Mouse (Mus musculus) spleen, postnatal 10 days (tissue): Measurements from ENCODE around the gene Fto.

ENCODE experiments used
- DNase-seq, 2 experiments: peaks; one replicate each; pipeline ENCODE4 v3.0.0; 2021 to 2022; ENCODE audit warnings: low spot score in 2 of 2

The Fto gene

DNA sequence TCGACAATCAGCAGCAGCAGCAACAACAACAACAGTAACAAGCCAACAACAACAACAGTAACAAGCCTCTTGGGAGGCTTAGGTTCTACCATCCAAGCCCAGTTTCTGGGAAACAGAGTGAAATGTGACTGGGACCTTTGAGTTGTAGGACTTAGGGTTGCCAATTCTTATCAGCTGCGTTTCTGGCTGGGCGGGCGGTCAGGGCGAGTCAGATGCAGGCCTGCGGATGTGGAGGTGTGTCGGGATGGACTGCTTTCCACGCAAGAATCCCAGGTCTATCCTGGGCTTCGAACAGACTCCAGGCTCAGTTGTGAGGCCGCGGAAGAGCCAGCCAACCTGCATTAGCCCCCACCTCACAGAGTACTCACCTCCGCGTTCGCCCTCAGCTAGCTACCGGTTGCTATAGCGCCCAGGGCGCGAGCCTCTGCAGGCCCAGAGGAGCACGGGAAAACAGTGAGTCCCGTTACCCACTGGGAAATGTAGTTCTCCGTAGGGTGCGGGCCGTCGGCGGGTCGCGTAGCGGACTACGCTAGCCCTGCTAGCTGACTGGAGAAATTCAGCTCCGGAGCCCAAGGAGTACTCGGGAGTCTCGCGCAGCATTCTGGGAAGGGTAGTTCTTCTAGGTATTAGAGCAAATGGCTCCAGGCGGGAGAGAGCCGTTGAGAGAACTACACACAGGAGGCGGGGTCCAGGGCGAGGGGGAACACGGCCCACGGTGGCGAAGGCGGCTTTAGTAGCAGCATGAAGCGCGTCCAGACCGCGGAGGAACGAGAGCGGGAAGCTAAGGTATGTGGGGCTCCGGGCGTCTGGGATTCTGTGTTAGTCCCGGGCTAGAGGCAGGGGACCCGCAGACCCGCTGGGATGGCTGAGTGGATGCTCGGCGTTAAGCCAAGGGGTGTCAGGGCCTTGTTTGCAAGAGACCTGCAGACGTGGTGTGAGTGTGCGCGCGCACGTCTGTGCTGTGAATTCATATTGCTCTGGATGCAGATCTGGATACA lies at the start of gene Fto, which contains the start of gene Rpgrip1l:
Gene Fto, plus strand, starts transcription at position 691 of the 998 bp plus-strand sequence.
Gene Rpgrip1l, minus strand, starts transcription at position 428 of the 998 bp plus-strand sequence.
- DNase-seq: peak; percentile 84 to 97

DNA sequence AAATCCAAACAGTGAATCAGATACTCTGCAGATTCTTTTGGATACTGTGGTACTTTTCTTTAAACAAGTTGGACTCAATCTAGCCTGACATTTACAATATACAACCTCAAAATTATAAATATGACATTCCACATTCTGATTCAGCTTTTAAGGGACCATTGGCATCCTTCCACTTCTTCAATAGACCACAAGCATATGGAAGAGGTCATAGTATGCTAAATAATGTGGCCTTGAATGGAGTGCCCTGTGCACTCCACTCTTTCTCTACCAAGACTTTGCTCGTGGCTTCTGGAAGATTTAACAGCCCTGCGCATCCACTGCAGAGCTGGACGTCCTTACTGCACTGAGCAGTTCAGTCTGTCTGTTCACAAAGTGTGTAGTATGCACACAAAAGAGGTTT lies 49.4 kb upstream of the Fto start:
- no peak for DNase-seq

DNA sequence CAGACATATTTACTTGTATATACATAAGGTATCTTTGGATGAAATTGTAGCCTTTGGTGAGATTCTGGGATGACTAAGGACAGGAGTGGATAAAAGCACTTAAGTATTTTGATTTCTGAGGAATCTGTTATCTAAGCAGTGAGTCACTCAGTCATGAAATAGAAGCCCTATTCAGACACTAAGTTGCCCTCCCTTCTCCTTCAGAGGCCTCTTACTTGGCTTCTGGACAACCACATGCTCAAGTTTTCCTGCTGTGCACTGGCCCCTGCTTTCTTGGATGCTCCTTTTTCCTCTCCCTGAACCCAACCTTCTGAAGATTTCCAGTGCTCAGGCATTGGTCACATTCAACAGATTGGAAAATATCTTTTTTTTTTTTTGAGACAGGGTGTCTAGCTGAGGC lies 48.8 kb upstream of the Fto start:
- DNase-seq: no peak

DNA sequence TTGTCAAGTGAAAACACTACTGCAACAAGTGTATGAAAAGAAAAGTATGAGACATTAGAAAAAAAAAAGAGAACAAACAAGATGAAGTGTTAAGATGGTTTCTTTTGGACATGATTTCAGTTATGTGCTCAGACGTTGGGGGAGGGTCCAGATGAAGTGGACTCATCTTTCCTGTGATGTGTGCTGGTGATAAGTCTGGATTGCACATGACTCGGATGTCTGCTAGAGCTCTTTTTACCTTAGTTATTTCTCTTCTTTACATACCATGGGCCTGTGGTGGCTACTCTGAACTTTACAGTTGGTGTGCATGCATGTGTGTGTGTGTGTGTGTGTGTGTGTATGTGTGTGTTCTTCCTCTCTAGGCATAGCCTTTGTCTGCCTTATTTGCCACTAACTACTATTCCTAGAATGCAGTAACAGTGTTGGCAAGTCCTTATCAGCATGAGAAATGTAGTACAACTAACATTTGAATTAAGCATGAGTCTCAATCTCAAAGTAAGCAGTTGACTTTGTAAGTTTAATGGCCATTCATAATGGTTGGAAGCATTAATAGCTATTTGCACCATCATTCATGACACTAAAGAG lies 43.9 kb upstream of the Fto start:
- DNase-seq: no peak

DNA sequence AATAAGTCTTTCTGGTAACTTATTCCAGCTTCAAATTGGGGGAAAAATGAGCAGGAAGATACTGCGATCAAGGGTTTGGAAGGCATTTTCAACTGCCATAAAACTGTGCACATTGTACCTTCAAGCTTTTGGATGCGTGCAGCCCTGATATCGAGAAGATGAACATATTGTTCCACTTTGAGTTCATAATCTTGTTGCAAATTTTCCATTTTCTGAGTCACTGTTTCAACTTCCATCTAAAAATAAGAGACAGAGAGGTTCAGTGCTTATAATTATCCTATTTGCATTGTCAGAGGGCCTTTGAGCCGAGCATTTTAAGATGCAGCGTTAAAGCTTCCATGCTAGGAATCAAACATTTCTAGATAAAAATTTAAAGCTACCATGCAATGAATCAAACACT lies 39.8 kb upstream of the Fto start:
- no peak for DNase-seq

DNA sequence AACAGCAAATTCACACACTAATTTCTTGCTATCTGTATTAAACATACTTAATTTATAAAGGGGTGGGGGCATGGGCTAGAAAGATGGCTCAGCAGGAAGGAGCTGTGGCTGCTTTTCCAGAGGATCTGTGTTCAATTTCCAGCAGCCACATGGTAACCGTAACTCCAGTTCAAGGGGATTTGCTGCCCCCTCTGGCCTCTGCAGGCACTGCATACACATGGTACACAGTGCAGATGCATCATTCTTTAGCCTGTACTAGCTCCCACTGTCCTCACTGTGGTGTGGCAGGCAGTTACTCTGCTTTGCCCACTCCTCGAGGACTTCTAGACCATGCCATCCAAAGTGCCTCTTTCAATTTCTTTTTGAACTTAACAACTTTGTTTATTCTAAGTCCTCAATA lies 37.0 kb upstream of the Fto start:
- peak in 1 of 2 experiments; percentile 35 for DNase-seq

DNA sequence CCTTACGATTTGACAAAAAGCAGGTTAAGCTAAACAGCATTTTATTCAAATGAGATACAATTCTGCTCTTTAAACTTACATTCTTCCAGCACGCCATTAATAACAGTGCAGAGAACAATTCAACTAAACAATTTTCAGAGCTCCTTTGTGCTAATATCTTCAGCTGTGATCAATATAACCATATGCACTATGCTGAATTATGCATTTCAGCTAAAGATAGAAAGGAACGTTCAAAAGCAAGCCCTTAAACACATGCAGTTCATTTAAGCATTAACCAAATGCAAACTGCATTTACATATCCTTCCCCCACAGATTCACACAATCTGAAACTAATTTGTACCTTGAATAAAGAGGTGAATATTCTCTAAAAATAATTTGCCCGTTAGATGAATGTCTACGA lies 35.3 kb upstream of the Fto start:
- no peak for DNase-seq

DNA sequence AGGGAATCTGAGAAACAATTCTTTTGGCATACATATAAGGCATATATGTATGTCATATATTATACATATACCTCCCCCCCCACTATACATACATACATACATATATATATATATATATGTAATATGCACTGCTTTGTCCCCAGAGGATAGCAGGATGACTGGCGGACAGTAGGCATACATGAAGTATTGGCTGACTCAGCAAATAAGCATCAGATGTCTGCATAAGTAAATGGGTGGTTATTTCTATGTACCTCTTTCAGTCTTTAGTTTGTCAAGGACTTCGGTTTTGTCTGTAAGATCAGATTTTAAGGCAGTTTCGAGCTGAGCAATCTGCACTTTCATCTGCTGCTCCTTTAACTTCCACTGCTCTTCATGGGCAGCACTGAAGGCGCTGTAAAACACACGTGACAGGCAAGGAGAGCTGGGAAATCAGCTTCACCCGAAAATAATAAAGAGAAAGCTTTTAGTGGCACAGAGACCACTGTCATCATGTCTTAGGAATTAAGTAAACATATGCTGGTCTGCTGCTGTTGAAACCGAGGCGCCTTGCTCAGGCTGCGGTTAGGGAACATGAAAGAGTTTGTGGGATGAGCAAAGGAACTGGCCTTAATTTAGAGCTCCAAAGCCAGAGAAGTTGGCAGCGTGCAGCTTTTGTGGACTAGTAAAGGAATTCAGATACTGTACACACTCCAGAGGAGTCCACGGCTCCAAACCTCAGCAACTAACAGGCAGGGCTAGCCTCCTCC lies 32.7 kb upstream of the Fto start:
- no peak for DNase-seq

DNA sequence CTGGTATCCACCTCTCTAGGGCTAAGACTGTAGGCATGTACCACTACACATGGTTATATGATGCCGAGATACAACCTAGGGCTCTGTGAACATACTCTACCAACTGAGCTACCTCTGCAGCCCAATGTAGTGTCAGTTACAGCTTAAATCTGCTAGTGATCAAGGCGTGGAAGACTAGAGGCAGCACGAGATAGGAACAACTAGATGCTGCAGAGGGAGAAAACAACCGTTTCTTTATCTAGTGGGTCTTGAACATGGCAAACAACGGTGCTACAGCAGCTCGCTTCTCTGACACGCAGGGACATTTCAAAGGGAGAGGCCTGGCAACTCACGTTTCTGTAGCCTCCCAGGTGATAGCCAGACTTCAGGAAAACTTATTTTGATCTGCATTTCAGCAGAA lies 31.8 kb upstream of the Fto start:
- DNase-seq: no peak

DNA sequence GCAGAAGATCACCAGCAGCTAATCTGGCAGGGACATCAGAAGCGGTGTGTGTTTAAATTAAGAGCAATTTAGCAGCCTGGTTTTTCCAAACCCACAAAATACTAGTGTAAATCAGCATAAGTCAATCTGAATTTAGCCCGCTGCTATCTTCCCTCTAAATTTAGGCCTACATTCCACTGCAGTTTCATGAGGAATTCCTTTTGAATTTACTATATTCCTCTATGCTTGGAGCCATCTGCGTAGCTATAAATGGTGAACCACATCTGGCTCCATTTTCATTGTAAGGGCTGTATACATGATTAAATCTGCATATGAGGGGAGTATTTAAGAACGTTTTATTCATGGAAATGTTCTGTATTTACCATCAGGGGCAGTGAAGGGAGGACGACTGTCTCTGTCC lies 30.7 kb upstream of the Fto start:
- no peak for DNase-seq

DNA sequence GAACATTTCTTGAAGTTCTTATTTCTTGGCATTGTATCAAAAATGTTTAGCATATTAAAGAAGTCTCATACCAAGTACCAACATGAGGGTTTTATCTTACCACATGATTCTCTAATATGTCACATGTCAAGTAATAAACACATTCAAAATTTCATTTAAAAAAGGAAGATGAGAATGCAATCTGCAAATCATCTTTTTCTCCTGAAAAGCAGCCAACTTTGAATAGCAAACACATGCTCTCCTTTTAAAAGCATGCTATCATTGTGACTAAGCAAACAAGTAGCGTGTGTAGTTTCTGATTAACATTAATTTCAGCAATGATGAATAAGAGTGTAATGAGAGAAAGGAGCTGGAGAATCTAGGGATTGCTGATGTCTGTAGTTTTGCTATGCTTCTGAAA lies 29.5 kb upstream of the Fto start:
- DNase-seq: no peak

DNA sequence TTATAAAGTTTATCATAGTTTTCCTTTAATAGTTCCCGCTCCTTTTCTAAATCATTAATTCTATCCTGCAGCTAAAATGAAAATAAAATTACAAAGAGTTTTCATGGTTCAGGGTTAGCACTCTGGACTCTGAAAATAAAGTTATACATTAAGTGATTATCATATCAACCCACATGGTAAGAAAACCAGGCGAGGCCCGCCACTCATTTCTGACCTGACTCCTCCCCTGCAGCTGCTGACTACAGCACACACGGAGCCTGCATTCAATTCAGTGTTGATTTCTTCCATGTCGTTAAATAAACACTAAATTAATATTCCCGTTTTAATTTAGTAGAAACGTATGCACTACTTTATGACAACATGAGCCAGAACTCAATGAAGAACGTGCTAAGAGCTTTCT lies 27.1 kb upstream of the Fto start:
- DNase-seq: no peak

DNA sequence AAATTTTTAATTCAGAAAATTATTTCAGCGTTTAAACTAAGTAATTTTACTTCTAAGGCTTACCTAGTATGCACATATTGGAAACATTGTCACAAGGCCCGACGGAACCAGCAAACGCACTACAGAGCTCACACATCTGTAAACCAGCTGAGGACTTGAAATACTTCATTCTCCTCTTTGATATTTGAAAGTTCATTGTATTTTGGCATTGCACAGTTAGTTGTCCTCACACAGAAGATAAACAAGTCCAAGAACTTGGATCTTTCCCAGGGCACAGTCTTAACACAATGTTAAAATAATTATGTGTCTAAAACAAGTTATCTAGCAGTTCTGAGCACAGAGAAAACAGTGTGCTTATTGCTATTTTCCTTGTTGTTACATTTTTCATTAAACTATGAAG lies 22.7 kb upstream of the Fto start:
- no peak for DNase-seq

DNA sequence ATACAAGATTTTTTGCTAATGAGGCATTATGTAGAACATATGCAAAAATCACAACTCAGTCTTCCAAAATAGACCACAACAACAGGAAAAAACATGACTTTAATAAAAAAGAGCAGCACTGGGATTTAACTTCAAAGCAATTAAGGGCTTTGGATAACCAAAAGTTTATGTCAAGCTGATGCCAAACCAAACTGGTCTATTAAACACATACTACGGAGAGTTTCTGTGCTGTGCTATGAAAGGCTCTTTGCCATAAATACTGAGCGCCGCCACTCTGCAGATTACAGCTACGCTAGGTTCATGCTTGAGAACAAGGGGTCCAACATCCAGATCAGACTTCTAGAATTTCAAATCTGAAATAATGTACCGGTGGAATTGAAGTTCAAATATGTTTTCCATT lies 17.5 kb upstream of the Fto start:
- DNase-seq: no peak

DNA sequence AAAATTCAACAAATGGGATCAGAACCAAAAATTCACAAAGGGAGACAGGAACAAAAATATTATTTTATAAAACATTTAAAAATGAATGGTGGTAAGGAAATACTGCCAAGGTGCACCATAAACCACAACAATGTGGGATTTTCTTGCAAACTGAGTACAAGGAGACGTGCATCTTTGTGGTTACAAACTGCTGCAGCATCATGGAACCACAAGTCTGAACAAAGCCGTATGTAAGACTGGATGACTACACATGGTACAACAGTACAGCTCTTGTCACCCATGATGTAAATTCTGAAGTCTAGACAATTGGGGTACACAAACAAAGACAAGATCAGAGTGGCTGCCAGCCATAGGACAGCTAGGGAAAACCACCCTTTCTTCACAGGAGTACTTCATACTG lies 14.7 kb upstream of the Fto start:
- no peak for DNase-seq

DNA sequence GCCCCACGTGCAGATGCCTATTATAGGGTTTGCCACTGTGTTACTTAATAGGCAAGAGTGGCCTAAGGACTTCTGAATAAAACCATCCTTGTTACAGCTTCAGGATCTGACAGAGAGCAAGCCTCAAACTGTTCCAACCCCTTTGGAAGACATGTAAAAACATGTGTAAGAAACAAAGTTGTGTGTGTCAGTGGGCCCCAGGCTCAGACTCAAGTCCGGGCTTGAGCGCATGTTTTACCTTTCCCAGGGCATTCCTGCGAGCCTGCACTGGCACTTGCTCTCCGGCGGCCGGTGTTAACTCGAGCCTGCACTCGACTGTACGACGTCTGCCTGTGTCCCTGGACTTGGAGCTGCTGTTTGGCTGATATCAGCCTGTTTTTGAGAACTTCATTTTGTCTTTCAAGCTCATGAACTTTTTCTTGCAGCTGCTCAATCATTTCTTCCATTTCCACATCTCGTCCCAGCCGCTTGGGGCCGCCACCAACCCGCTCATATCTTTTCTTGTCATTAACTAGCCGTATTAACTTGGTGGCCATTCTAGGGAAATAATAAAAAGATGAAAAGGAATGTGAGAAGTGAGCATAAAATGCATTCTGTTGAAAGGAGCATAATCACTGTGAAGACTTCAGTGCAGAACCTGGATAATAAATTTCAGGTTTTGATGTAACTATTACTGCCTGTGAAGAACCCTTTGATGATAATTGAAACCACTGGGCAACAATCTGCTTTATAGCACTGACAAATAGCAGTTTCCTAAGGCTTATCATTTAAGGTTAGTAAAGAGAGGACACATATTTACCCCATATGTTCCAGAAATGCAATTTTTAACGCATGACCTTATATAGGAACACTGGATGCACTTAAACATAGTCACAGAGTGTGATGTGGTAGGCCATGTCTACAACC lies 8.6 kb upstream of the Fto start:
- no peak for DNase-seq

DNA sequence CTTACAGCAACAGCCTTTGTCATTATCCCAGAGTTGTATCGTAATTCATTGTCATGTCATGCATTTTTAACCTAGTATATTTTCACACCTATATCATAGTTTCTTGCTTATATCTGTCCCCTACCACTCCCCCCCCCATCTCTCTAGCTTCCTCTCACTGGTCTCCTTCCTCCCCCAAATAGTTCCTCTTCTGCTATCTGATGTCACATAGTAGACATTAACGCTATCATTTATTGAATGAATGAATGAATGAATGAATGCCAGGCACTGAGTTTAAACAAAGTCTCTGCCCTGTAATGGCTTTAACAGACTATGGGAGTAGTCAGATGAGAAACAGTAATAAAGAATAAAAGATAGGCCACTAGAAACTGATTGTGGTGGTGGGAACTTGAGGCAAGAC lies 983 bp upstream of the Fto start:
- DNase-seq: no peak

DNA sequence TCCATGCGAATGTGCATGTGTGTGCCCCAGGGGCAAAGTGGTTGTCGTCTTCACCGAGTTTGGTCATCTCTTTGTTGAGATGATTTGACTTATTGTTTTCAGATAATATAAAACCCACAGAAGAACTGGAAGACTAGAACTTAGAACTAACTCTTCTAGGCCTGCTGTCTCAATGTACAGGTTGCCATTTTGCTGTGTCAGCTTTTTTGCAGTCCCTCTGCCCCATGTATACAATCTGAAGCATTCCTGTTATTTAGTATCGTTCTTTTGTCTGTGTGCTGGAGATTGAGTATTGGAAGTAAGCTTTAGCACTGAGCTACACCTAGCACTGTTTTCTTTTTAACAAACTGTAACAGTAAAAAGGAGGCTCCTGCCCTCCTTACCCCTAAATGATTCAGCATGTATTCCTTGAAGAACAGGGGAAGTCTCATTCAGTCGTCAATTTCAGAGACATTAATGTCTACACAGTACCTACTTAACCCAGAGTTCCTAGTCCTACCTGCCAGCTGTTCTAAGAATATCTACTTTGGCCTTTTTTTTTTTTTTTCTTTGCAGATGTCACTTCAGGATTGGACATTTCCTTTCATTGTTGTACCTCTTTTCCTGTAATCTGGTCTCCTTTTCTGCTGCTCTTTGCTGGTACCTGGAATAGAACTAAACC lies 4.4 kb downstream of the Fto start:
- DNase-seq: no peak

DNA sequence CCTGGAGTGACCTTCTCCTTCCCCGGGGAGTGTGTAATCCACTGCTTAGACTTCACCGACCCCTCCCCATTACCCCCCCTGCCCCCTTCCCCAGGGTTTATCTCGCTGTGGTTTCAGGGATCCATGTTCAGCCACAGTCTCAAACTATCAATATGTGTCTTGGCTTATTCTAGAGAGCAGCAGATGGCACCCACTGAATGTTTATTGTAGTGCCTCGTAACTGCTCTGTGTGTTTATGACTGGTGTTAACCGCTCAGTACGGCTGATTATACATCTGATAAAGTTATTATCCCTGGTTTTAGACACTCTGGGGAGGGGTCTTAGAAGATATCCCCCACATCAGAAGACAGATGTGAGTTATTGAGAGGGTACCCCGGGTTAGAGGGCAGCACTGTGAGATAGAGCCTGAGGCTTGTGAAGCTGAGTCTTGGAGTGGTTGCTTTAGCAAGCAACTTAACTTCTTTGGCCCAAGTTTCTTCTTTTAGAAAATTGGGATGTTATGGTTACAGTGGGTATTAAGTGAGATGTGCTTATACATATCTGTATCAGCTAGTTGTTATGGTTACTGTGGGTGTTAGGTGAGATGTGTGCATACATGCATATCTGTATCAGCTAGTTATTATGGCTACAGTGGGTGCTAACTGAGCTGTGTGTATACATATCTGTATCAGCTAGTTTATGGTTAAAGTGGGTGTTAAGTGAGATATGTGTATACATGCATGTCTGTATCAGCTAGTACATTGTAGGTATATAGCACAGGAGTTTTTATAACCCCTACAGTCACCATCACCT lies 5.8 kb downstream of the Fto start:
- DNase-seq: no peak

DNA sequence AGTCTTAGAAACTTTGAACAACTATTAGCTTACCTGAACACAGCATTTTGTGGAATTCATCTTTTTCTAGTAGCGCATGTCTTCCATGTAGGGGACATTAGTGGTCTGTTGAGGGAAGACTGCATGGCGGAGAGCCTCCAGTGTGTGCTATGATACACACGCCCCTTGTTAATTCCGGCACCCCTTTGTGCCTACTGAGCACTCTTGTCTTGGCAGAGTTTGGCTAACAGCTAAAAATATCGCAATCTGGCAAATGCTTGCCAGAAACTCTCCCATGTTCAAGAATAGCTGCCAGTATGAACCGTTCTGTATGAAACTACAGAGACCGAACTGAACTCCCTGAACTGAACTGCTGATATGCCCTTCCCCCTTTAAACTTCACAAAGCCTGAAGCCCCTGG lies 10.2 kb downstream of the Fto start:
- no peak for DNase-seq
